Mouse (Mus musculus): ENCODE measurements around the gene Bmpr1b. TPM values are rescaled to one million over a fixed set of nuclear protein-coding genes. Genes with fewer than 3 reads are reported as not detected.

The Bmpr1b gene
- total and polyA plus RNA-seq, 3 experiments: 0.04 TPM; not detected in 1

DNA sequence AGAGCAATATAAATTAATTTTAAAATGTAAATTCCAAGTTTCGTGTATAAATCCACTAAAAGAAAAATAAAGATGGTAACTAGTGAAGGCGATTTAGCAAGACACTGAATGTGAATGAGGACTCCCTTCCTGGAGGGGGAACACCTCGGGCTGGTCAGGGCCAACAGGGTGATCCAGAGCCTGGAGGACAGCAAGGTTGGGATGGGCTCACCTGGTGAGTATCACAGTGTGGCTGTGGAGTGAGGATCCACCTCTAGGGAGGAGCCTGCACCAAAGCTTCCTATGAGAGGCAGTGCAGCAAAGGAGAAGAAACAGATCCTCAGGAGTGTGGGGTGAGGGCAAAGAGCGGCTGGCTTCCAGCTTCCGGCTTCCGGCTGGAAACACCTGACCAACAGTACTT lies 40.8 kb upstream of the Bmpr1b start:
- in situ Hi-C loops (cut with MboI; ENCODE audit: low pct_ligation_motif_present, low pct_unique_long_range_greater_than_20kb, low sequenced_read_pairs): no loop called here
- dilution Hi-C loops (cut with MboI; ENCODE audit: extremely low pct_ligation_motif_present, extremely low pct_unique_long_range_greater_than_20kb, low sequenced_read_pairs): no loop called here

GRCm38 (mm10) chr3:142209057-142209456 lies 39.8 kb upstream of the Bmpr1b start:
- Histone ChIP-seq H3K4me1 (ENCODE audit: control insufficient read depth in 1 of 2, insufficient read depth in 2 of 2) (peaks cover 0 to 2% of the 10 kb centered on the region in 2 experiments; a peak in 1 of 4 replicates), H3K79me2 (replicated peaks; ENCODE audit: control insufficient read depth, extremely low read depth, insufficient read depth, poor library complexity, severe bottlenecking) (no peaks in the 10 kb centered on the region), H3K4me2 (ENCODE audit: insufficient read depth, low read depth, poor library complexity, severe bottlenecking) (no peak overlapping the region), H3K27ac (ENCODE audit: insufficient read depth, low read depth) (no peak overlapping the region), H3K36me3 (replicated peaks in 1 of 2; ENCODE audit: control insufficient read depth in 1 of 2, insufficient read depth in 1 of 2, low read length in 1 of 2) (no peaks in the 10 kb centered on the region), H3K9ac (ENCODE audit: insufficient read depth, low read depth) (no peak overlapping the region), H3K4me3 (replicated peaks in 1 of 3; ENCODE audit: low read depth in 2 of 3, low read length in 2 of 3, poor library complexity in 1 of 3) (no peak overlapping the region), H3K27me3 (replicated peaks) (no peaks in the 10 kb centered on the region), H3K9me3 (replicated peaks; ENCODE audit: low read length) (no peaks in the 10 kb centered on the region)
- in situ Hi-C loops (cut with MboI; ENCODE audit: low pct_ligation_motif_present, low pct_unique_long_range_greater_than_20kb, low sequenced_read_pairs): no loop called here
- no peak for DNase-seq (ENCODE audit: extremely low read depth)
- dilution Hi-C loops (cut with MboI; ENCODE audit: extremely low pct_ligation_motif_present, extremely low pct_unique_long_range_greater_than_20kb, low sequenced_read_pairs): no loop called here
- TF ChIP-seq USF1 (IDR thresholded peaks at IDR 0.05; ENCODE audit: low read depth, low read length) (no peak), MAX (IDR thresholded peaks at IDR 0.05; ENCODE audit: low read length) (no peak), IRF4 (IDR thresholded peaks at IDR 0.05; ENCODE audit: low read depth, low read length) (no peak), MEF2A (IDR thresholded peaks at IDR 0.05; ENCODE audit: borderline replicate concordance, low read depth, low read length) (no peak), ETS1 (conservative IDR thresholded peaks at IDR 0.05; ENCODE audit: low read depth, low read length) (no peak), MAZ (IDR thresholded peaks at IDR 0.05; ENCODE audit: low read depth, low read length) (no peak), MYC (IDR thresholded peaks at IDR 0.05; ENCODE audit: low read depth, low read length) (no peak), ZMIZ1 (IDR thresholded peaks at IDR 0.05; ENCODE audit: low read depth, low read length) (no peak), ELF1 (IDR thresholded peaks at IDR 0.05; ENCODE audit: low read depth, low read length) (no peak), NELFE (IDR thresholded peaks at IDR 0.05; ENCODE audit: low read depth, low read length) (no peak), HCFC1 (IDR thresholded peaks at IDR 0.05; ENCODE audit: low read depth, low read length) (no peak)

More for the DNA sequence above, 40.8 kb upstream of the Bmpr1b start:
- H3K4me1 ChIP-seq (ENCODE audit: control insufficient read depth in 1 of 2, insufficient read depth in 2 of 2): peaks cover 0 to 2% of the 10 kb centered on the region in 2 experiments; a peak in 1 of 4 replicates
- no peaks in the 10 kb centered on the region for H3K79me2 ChIP-seq (replicated peaks; ENCODE audit: control insufficient read depth, extremely low read depth, insufficient read depth, poor library complexity, severe bottlenecking)
- no peaks in the 10 kb centered on the region for H3K27me3 ChIP-seq (replicated peaks)
- H3K4me3 ChIP-seq (replicated peaks in 1 of 3; ENCODE audit: low read depth in 2 of 3, low read length in 2 of 3, poor library complexity in 1 of 3): no peak overlapping the region
- TF ChIP-seq SIN3A (IDR thresholded peaks at IDR 0.05; ENCODE audit: low read length): no peak
- no peak for TF ChIP-seq TCF12 (IDR thresholded peaks at IDR 0.05; ENCODE audit: low read depth, low read length)
- TF ChIP-seq TBP (conservative IDR thresholded peaks at IDR 0.05; ENCODE audit: low read depth, low read length): no peak
- no peak for TF ChIP-seq POLR2A (IDR thresholded peaks at IDR 0.05; ENCODE audit: low read depth, low read length)
- TF ChIP-seq CHD1 (IDR thresholded peaks at IDR 0.05; ENCODE audit: low read depth, low read length): no peak
- TF ChIP-seq CTCF (conservative IDR thresholded peaks at IDR 0.05 in 1 of 2, IDR thresholded peaks at IDR 0.05 in 1 of 2; ENCODE audit: low read depth in 2 of 2, low read length in 2 of 2): no peak
- TF ChIP-seq MEF2A (IDR thresholded peaks at IDR 0.05; ENCODE audit: borderline replicate concordance, low read depth, low read length): no peak
- no peak for TF ChIP-seq POLR2AphosphoS2 (IDR thresholded peaks at IDR 0.05; ENCODE audit: low read depth, low read length)
- no peak for TF ChIP-seq USF1 (IDR thresholded peaks at IDR 0.05; ENCODE audit: low read depth, low read length)
- no peak for TF ChIP-seq MAZ (IDR thresholded peaks at IDR 0.05; ENCODE audit: low read depth, low read length)
- TF ChIP-seq SMC3 (IDR thresholded peaks at IDR 0.05; ENCODE audit: low read depth, low read length): no peak
- TF ChIP-seq GABPA (IDR thresholded peaks at IDR 0.05; ENCODE audit: insufficient replicate concordance, low read depth, low read length): no peak
- TF ChIP-seq NELFE (IDR thresholded peaks at IDR 0.05; ENCODE audit: low read depth, low read length): no peak
- TF ChIP-seq PAX5 (IDR thresholded peaks at IDR 0.05; ENCODE audit: low read length): no peak
- TF ChIP-seq HCFC1 (IDR thresholded peaks at IDR 0.05; ENCODE audit: low read depth, low read length): no peak
- TF ChIP-seq JUN (IDR thresholded peaks at IDR 0.05; ENCODE audit: insufficient read depth, low read depth, low read length): no peak
- no peak for TF ChIP-seq NRF1 (IDR thresholded peaks at IDR 0.05; ENCODE audit: low read depth, low read length)
- TF ChIP-seq RCOR1 (conservative IDR thresholded peaks at IDR 0.05; ENCODE audit: low read depth, low read length): no peak
- H3K9me3 ChIP-seq (replicated peaks; ENCODE audit: low read length): no peaks in the 10 kb centered on the region
- no peak for DNase-seq (ENCODE audit: extremely low read depth)
- no peak overlapping the region for H3K4me2 ChIP-seq (ENCODE audit: insufficient read depth, low read depth, poor library complexity, severe bottlenecking)
- H3K27ac ChIP-seq (ENCODE audit: insufficient read depth, low read depth): no peak overlapping the region
- H3K9ac ChIP-seq (ENCODE audit: insufficient read depth, low read depth): no peak overlapping the region
- no peaks in the 10 kb centered on the region for H3K36me3 ChIP-seq (replicated peaks in 1 of 2; ENCODE audit: control insufficient read depth in 1 of 2, insufficient read depth in 1 of 2, low read length in 1 of 2)

Measured in CH12.LX (cell line).